Mouse (Mus musculus): ENCODE results near the gene Hnrnpu. TPM values are rescaled to one million over a fixed set of nuclear protein-coding genes. Genes with fewer than 3 reads are reported as not detected.

The Hnrnpu gene
- polyA plus RNA-seq, 1 experiment from 2014 or later = 239 TPM

GRCm38 (mm10) chr1:178275174-178275730 is 62.3 kb downstream of the Hnrnpu start:
- Histone ChIP-seq H3K36me3 (ENCODE audit: control insufficient read depth, insufficient read depth, low read length) (no peaks in the 10 kb centered on the region), H3K9ac (ENCODE audit: low read length) (no peak overlapping the region), H3K27me3 (ENCODE audit: control insufficient read depth, insufficient read depth, low read depth, low read length) (no peaks in the 10 kb centered on the region; the same call in 1 of the 2 replicates), H3K27ac (ENCODE audit: low read length) (no peak overlapping the region), H3K9me3 (ENCODE audit: control insufficient read depth, low read length) (no peaks in the 10 kb centered on the region), H3K4me2 (ENCODE audit: low read depth, low read length) (peak overlapping the region; percentile 74), H3K4me3 (ENCODE audit: low read length) (peak overlapping the region; percentile 61), H3K4me1 (replicated peaks; ENCODE audit: control insufficient read depth, insufficient read depth, low read length) (peaks cover 6% of the 10 kb centered on the region; the same call in 1 of the 2 replicates)
- 30% methylated on average over 9 of the region's 9 CpGs for WGBS
- no peak for ATAC-seq (ENCODE audit: low read depth)

Small RNA genes lying within 50 kb of the gene (microRNA-seq; reads per million reads assigned to microRNA genes)
- gene Gm27458 = not detected

Other genes starting within 250 kb of the Hnrnpu start
- gene Desi2, start 150.4 kb downstream of the Hnrnpu start, polyA plus RNA-seq (2015; fragmentation: Nextera tagmentation; extraction: Ambion mirVana) = 22.1 and 23.3 TPM in 2 replicates
- gene Cox20, start 18.7 kb downstream of the Hnrnpu start, polyA plus RNA-seq (2015; fragmentation: Nextera tagmentation; extraction: Ambion mirVana) = 113 and 141 TPM in 2 replicates
- gene Efcab2, start 68.3 kb upstream of the Hnrnpu start, polyA plus RNA-seq (2015; fragmentation: Nextera tagmentation; extraction: Ambion mirVana) = 6.0 and 6.5 TPM in 2 replicates
- 0.68 and 0.97 TPM in 2 replicates for gene Kif26b, start 191.3 kb upstream of the Hnrnpu start, polyA plus RNA-seq (2015; fragmentation: Nextera tagmentation; extraction: Ambion mirVana)

Measured in lung, embryonic 16.5 days (tissue).